Mouse (Mus musculus) liver, embryonic 11.5 days (tissue): Measurements from ENCODE around the gene Gtdc1. TPM values are rescaled to one million over a fixed set of nuclear protein-coding genes. Genes with fewer than 3 reads are reported as not detected.

Experiments
- ATAC-seq: fragments of 200-750 bp; cut with Nextera tagmentation; replicated peaks from 2 replicates; pipeline ENCODE4 v1.8.0; 2017; ENCODE audit warnings: moderate number of reproducible peaks, mild to moderate bottlenecking, moderate TSS enrichment, moderate library complexity; ENCODE audit not compliant: low FRiP score
- DNase-seq: peaks from one replicate; pipeline ENCODE4 v3.0.0-alpha.2; 2017; ENCODE audit warnings: low spot score
- H3K27ac ChIP-seq: fragments of 300-500 bp; sonication (generic); 2 replicates; pipeline ENCODE4 v1.5.1; 2014; ENCODE audit warnings: mild to moderate bottlenecking, low read depth, low read length, control low read depth
- H3K27me3 ChIP-seq: fragments of 300-500 bp; sonication (generic); replicated peaks from 2 replicates; pipeline ENCODE4 v1.6.1; 2014; ENCODE audit warnings: low read length, mixed read lengths; ENCODE audit not compliant: control insufficient read depth, insufficient read depth
- H3K36me3 ChIP-seq: fragments of 300-500 bp; sonication (generic); 2 replicates; pipeline ENCODE4 v1.6.1; 2014; ENCODE audit warnings: mild to moderate bottlenecking, low read length, moderate library complexity, mixed read lengths; ENCODE audit not compliant: control insufficient read depth, insufficient read depth
- H3K4me1 ChIP-seq: fragments of 300-500 bp; sonication (generic); replicated peaks from 2 replicates; pipeline ENCODE4 v1.6.1; 2014; ENCODE audit warnings: low read length, mixed read lengths; ENCODE audit not compliant: control insufficient read depth, insufficient read depth
- H3K4me2 ChIP-seq: fragments of 300-500 bp; sonication (generic); 2 replicates; pipeline ENCODE4 v1.6.1; 2014; ENCODE audit warnings: mild to moderate bottlenecking, control low read depth, moderate library complexity
- H3K4me3 ChIP-seq: fragments of 300-500 bp; sonication (generic); 2 replicates; pipeline ENCODE4 v1.5.1; 2014; ENCODE audit warnings: low read depth, low read length, control low read depth
- H3K9ac ChIP-seq: fragments of 300-500 bp; sonication (generic); 2 replicates; pipeline ENCODE4 v1.6.1; 2014; ENCODE audit warnings: low read depth, low read length, control low read depth
- H3K9me3 ChIP-seq: fragments of 300-500 bp; sonication (generic); 2 replicates; pipeline ENCODE4 v1.6.1; 2016; ENCODE audit warnings: low read length, inconsistent platforms, mixed read lengths; ENCODE audit not compliant: control insufficient read depth
- WGBS: fragments of 180-500 bp; shearing (Covaris S2); extraction: QIAGEN DNeasy Blood & Tissue Kit; methylation state at CpG from one replicate; pipeline ENCODE4 v1.1.7; 2014; 5-methylcytosine and 5-hydroxymethylcytosine counted together
- polyA plus RNA-seq: library from polyadenylated mRNA; unstranded; fragments of >200 nt; fragmentation: Nextera tagmentation; extraction: Ambion mirVana; gene quantifications from 2 replicates; pipeline ENCODE4 v1.2.1, GENCODE M21; 2014

Gtdc1 gene
- polyA plus RNA-seq, 1 experiment from 2014 or later, result 8.5 TPM

DNA sequence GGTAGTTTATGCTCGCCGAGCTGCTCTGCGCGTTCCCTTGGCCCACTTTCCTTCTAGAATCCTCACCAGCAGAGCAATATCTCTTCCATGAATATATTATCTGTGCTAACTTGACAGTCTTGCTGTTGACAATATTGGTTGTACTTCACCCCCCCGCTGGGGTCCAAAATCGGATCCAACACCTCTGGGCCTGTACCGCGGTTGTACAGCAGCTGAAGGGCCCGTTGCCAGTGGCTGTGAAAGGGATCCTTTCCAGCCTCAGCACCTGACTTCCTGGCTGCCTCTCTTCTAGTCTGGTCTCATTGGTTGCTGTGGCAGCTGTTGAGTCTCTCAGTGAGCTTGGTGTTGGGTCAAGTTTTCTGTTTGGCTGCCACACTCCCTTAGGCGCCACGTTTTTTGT is 391.7 kb downstream of the Gtdc1 start:
- ATAC-seq (no peak), DNase-seq (no peak)
- no peak overlapping the region for H3K9ac ChIP-seq
- H3K9me3 ChIP-seq, result no peaks in the 10 kb centered on the region
- no peak overlapping the region for H3K27ac ChIP-seq
- H3K4me1 ChIP-seq, result no peaks in the 10 kb centered on the region
- H3K4me3 ChIP-seq, result no peak overlapping the region
- H3K36me3 ChIP-seq, result no peaks in the 10 kb centered on the region
- no peaks in the 10 kb centered on the region for H3K27me3 ChIP-seq
- 88% methylated on average over 11 of the region's 11 CpGs for WGBS
- H3K4me2 ChIP-seq, result no peak overlapping the region

- H3K9ac ChIP-seq, result no peak overlapping the region
- no peak overlapping the region for H3K4me2 ChIP-seq
- DNase-seq, result no peak
- no peaks in the 10 kb centered on the region for H3K27me3 ChIP-seq
- H3K4me1 ChIP-seq, result no peaks in the 10 kb centered on the region
- H3K4me3 ChIP-seq, result no peak overlapping the region
- ATAC-seq, result no peak
- H3K36me3 ChIP-seq, result no peaks in the 10 kb centered on the region
- H3K9me3 ChIP-seq, result no peaks in the 10 kb centered on the region
- 87% methylated on average over 10 of the region's 10 CpGs for WGBS
- H3K27ac ChIP-seq, result no peak overlapping the region
Measured at GRCm38 (mm10) chr2:44535136-44535675, 392.3 kb downstream of the Gtdc1 start.

GRCm38 (mm10) chr2:44526110-44527032 is 401.1 kb downstream of the Gtdc1 start:
- no peak overlapping the region for H3K27ac ChIP-seq
- ATAC-seq (no peak; the same call in 1 of the 2 replicates), DNase-seq (peak; percentile 33)
- H3K9me3 ChIP-seq, result no peaks in the 10 kb centered on the region
- no peaks in the 10 kb centered on the region for H3K27me3 ChIP-seq
- H3K4me1 ChIP-seq, result no peaks in the 10 kb centered on the region
- WGBS, result 30% methylated on average over 6 of the region's 6 CpGs
- no peak overlapping the region for H3K4me2 ChIP-seq
- H3K9ac ChIP-seq, result no peak overlapping the region
- no peak overlapping the region for H3K4me3 ChIP-seq
- no peaks in the 10 kb centered on the region for H3K36me3 ChIP-seq

DNA sequence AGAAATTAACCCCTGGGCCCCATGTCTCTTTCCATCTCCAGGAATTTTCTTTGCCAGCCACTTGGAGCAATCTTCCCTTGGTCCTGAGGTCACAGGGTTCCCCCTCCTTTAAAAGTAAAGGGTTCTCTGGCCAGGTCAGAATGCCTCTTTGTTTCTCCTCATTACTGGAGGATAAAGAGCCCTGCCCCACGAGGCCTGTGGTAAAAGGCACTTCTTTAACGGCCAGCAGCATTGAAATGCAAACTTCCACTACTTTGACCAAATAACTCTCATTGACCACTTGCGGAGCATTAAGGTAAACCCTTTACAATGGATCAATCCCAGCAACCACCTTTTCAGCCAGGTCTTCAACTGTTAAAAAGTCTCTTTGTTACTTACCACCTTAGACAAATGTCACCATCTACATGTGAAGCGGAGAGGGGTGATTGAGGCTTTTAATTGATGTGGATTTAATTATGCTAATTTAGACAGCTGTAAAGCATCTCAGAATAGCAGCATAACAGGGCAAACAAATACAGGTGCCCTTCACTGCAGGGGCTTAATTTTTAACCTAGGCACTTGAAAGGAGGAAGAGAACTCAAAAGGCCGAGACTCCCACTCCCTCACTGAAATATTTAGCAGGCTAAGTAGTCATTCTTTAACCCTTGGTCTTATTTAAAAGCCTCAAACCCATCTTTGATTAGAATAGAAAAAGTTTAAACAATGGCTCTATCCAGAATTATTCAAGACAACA is 402.1 kb downstream of the Gtdc1 start:
- DNase-seq (no peak), ATAC-seq (no peak)
- Histone ChIP-seq H3K27me3 (no peaks in the 10 kb centered on the region), H3K4me3 (no peak overlapping the region), H3K27ac (no peak overlapping the region), H3K36me3 (no peaks in the 10 kb centered on the region), H3K9me3 (no peaks in the 10 kb centered on the region), H3K4me1 (no peaks in the 10 kb centered on the region), H3K4me2 (no peak overlapping the region), H3K9ac (no peak overlapping the region)
- 63% methylated on average over 5 of the region's 5 CpGs for WGBS

DNA sequence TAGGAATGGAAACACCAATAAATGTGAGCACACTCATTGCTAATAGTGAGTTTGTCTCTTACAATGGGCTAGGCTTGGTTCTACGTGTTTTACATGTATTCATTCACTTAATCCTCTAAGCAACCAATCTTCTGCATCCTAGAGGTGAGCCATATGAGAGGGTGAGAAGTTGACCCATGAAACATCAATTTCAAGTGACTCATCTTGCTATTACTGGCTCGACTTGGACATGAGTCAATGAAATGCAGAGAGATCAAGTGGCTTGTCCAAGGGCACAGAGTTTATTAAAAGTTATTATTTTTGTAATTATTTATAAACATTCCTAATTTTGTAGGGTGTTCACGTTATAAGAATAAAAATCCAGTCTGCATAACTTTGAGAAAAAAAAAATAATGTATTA is 408.2 kb downstream of the Gtdc1 start:
- H3K4me3 ChIP-seq, result no peak overlapping the region
- H3K27me3 ChIP-seq, result no peaks in the 10 kb centered on the region
- no peak overlapping the region for H3K9ac ChIP-seq
- 68% methylated on average over 3 of the region's 3 CpGs for WGBS
- no peak overlapping the region for H3K27ac ChIP-seq
- no peaks in the 10 kb centered on the region for H3K36me3 ChIP-seq
- H3K4me1 ChIP-seq, result no peaks in the 10 kb centered on the region
- ATAC-seq, result no peak
- no peak for DNase-seq
- H3K4me2 ChIP-seq, result no peak overlapping the region
- H3K9me3 ChIP-seq, result no peaks in the 10 kb centered on the region

- WGBS, result 81% methylated on average over 4 of the region's 4 CpGs
- H3K9me3 ChIP-seq, result no peaks in the 10 kb centered on the region
- no peak overlapping the region for H3K9ac ChIP-seq
- H3K27me3 ChIP-seq, result no peaks in the 10 kb centered on the region
- no peak overlapping the region for H3K27ac ChIP-seq
- ATAC-seq (no peak), DNase-seq (no peak)
- no peak overlapping the region for H3K4me3 ChIP-seq
- no peak overlapping the region for H3K4me2 ChIP-seq
- no peaks in the 10 kb centered on the region for H3K4me1 ChIP-seq
- H3K36me3 ChIP-seq, result no peaks in the 10 kb centered on the region
Measured at GRCm38 (mm10) chr2:44518085-44518484, 409.4 kb downstream of the Gtdc1 start.

Other genes starting within 250 kb of the Gtdc1 start
- 32.8 and 33.2 TPM in 2 replicates for gene Zeb2, start 189.7 kb upstream of the Gtdc1 start, polyA plus RNA-seq